In the genomic region with DNA sequence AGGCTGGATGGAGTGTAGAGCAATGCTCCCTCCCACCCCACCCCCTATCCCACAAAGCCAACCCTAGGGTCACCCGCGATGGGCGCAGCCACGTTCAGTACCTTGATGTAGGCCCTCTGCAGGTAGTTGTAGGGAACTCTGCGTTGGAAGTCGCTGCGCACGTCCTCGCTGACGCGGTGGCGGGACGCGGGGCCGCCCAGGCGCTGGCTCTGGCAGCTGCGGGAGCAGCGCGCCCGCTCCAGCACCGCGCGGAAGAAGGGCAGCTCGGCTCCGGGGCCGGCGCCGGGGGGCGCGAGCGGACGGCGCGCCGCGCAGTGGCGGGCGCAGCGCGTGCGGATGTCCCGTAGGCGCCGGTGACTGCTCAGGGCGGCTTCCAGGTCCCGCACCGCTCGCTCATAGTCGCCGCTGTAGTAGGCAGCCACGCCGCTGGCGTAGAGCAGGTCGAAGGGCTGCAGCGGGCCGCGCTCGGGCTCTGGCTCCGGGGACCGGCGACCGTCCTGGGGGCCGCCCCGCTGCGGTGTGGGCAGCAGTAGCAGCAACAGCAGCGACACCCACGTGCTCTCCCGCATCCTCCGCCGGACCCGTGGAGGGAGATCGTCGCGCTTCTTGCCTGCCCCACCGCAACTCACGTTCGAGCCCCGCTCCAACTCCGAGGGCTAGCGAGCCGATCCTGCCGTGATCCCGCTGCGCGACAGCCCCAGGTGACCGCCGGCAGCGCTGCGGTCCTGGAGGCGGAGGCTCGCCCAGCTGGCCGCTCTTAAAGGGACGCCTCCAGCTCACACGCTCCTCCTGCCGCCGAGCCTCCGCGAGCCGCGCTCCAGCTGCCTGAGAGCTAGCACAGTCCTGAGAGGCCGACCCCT, we compare ENCODE assay signal across 8 mouse cellular contexts. TPM values are rescaled to one million over a fixed set of nuclear protein-coding genes. Genes with fewer than 3 reads are reported as not detected.
A peak's percentile ranks its signal among the peaks of the same experiment; 100 is the strongest.
DNase-seq lines count a peak whose midpoint lies in the region; ATAC-seq and TF ChIP-seq lines count a peak whose summit lies in the region.

A gene (minus strand): TSS at position 670 of the 860 bp plus-strand sequence.

- H3K4me1 ChIP-seq in lung, adult 2 months (ENCODE audit: control insufficient read depth, insufficient read depth, low read length): no peaks in the 10 kb centered on the region

- 0 out of 2 replicates have a peak, but pooled peaks have one; percentile 10 for TF ChIP-seq CTCF in lung, adult 2 months (IDR thresholded peaks at IDR 0.05; ENCODE audit: insufficient read depth, low read length)

- peak; percentile 54 to 77; a peak in 3 of 4 replicates for ATAC-seq in hematopoietic stem cell, adult 5-6 weeks (replicated peaks in 1 of 2; ENCODE audit: insufficient read depth in 1 of 2, low FRiP score in 2 of 2, low TSS enrichment in 1 of 2, low read depth in 1 of 2, poor library complexity in 2 of 2, severe bottlenecking in 2 of 2)

- H3K4me3 ChIP-seq in lung, adult 2 months (replicated peaks; ENCODE audit: extremely low read depth, low read depth, low read length): peak within 1 kb of the TSS; percentile 63

- under 1% methylated on average over 101 of the region's 101 CpGs for WGBS in lung, adult 2 months

- TF ChIP-seq POLR2A in lung, adult 2 months (IDR thresholded peaks at IDR 0.05; ENCODE audit: borderline replicate concordance, extremely low read depth, low read depth, low read length): no peak

- peak; percentile 27 for DNase-seq in NIH3T3 (ENCODE audit: low read depth)
- peak; percentile 5 for DNase-seq in cerebellum, adult 9-11 months
- peak; percentile 13 to 57 for DNase-seq in frontal cortex, postnatal 10 days (ENCODE audit: low spot score in 2 of 2)
- DNase-seq in layer of hippocampus, adult 9-11 months: peak; percentile 33
- peak; percentile 61 for DNase-seq in lung, adult 2 months
- DNase-seq in ovary, postnatal 10 days (ENCODE audit: low spot score): peak; percentile 42
- DNase-seq in yolk sac, embryonic 10.5 days (ENCODE audit: low spot score): peak; percentile 78

RNA-seq across cellular contexts. Expression of the gene that starts here (rescaled TPM):
- 0.60 and 0.63 TPM in 2 replicates for total RNA-seq in hematopoietic stem cell, adult 5-6 weeks (2017)
- 4.5 and 6.0 TPM in 2 replicates for polyA plus RNA-seq in lung, adult 2 months (2012; rRNA removed)

Comparison
In these comparisons a context has a peak if more than half of its experiments do, and no peak if none do; other contexts are left out.
1. Peak in every context shown above with its lines: DNase-seq, ATAC-seq and H3K4me3 ChIP-seq.
2. Peak in ATAC-seq in hematopoietic stem cell, adult 5-6 weeks; RNA of the gene not detected or under 1 TPM.
3. DNase-seq: peak in every context shown above with its lines; median percentile 78 in yolk sac, embryonic 10.5 days; 61 in lung, adult 2 months; 42 in ovary, postnatal 10 days; 35 in frontal cortex, postnatal 10 days; 33 in layer of hippocampus, adult 9-11 months; 27 in NIH3T3; 5 in cerebellum, adult 9-11 months.